Mouse (Mus musculus) forebrain, embryonic 14.5 days (tissue): ENCODE results near the gene Mta1. TPM values are rescaled to one million over a fixed set of nuclear protein-coding genes. Genes with fewer than 3 reads are reported as not detected.

Experiments used
- ATAC-seq: fragments of 200-750 bp; cut with Nextera tagmentation; 2 replicates; pipeline ENCODE4 v1.8.0; 2017; ENCODE audit warnings: mild to moderate bottlenecking, moderate library complexity
- DNase-seq: peaks from one replicate; pipeline ENCODE4 v3.0.0-alpha.2; 2015; ENCODE audit warnings: low spot score
- H3K27ac ChIP-seq: fragments of 300-500 bp; sonication (generic); 2 replicates; pipeline ENCODE4 v1.5.1; 2014; ENCODE audit warnings: low read depth, mild to moderate bottlenecking, control low read depth, low read length, moderate library complexity
- H3K27me3 ChIP-seq: fragments of 300-500 bp; sonication (generic); replicated peaks from 2 replicates; pipeline ENCODE4 v1.6.1; 2014; ENCODE audit warnings: low read length, control low read depth, mixed read lengths; ENCODE audit not compliant: control insufficient read depth, insufficient read depth
- H3K36me3 ChIP-seq: fragments of 300-500 bp; sonication (generic); 2 replicates; pipeline ENCODE4 v1.6.1; 2014; ENCODE audit warnings: low read length, control low read depth; ENCODE audit not compliant: control insufficient read depth, insufficient read depth
- H3K4me1 ChIP-seq: fragments of 300-500 bp; sonication (generic); 2 replicates; pipeline ENCODE4 v1.6.1; 2014; ENCODE audit warnings: antibody characterized with exemption, low read length, control low read depth; ENCODE audit not compliant: control insufficient read depth, insufficient read depth
- H3K4me2 ChIP-seq: fragments of 300-500 bp; sonication (generic); 2 replicates; pipeline ENCODE4 v1.6.1; 2014; ENCODE audit warnings: mild to moderate bottlenecking, control low read depth, low read length
- H3K4me3 ChIP-seq: fragments of 300-500 bp; sonication (generic); 2 replicates; pipeline ENCODE4 v1.5.1; 2014; ENCODE audit warnings: low read depth, low read length, control low read depth
- H3K9ac ChIP-seq: fragments of 300-500 bp; sonication (generic); 2 replicates; pipeline ENCODE4 v1.6.1; 2014; ENCODE audit warnings: mild to moderate bottlenecking, low read length, control low read depth, moderate library complexity
- H3K9me3 ChIP-seq: fragments of 300-500 bp; sonication (generic); replicated peaks from 2 replicates; pipeline ENCODE4 v1.6.1; 2016; ENCODE audit warnings: low read length, control low read depth, mixed read lengths; ENCODE audit not compliant: control insufficient read depth
- WGBS: fragments of 180-500 bp; shearing (Covaris S2); extraction: QIAGEN DNeasy Blood & Tissue Kit; methylation state at CpG from one replicate; pipeline ENCODE4 v1.1.7; 2014; 5-methylcytosine and 5-hydroxymethylcytosine counted together
- polyA plus RNA-seq: library from polyadenylated mRNA; unstranded; fragments of >200 nt; fragmentation: Nextera tagmentation; extraction: Ambion mirVana; gene quantifications from 2 replicates; pipeline ENCODE4 v1.2.1, GENCODE M21; 2014

The Mta1 gene
- polyA plus RNA-seq, 1 experiment from 2014 or later, result 18.7 TPM

GRCm38 (mm10) chr12:113068002-113068401 is 30.1 kb upstream of the Mta1 start:
- H3K4me1 ChIP-seq, result no peaks in the 10 kb centered on the region
- no peak for ATAC-seq
- 80% methylated on average over 7 of the region's 7 CpGs for WGBS

GRCm38 (mm10) chr12:113069389-113069788 is 28.7 kb upstream of the Mta1 start:
- no peak for ATAC-seq
- Histone ChIP-seq H3K4me1 (peaks cover 5% of the 10 kb centered on the region; the same call in 1 of the 2 replicates), H3K27ac (no peak overlapping the region), H3K27me3 (no peaks in the 10 kb centered on the region), H3K4me3 (no peak overlapping the region), H3K9me3 (no peaks in the 10 kb centered on the region), H3K9ac (no peak overlapping the region), H3K36me3 (peaks cover 57% of the 10 kb centered on the region), H3K4me2 (no peak overlapping the region)
- DNase-seq, result no peak
- 96% methylated on average over 6 of the region's 6 CpGs for WGBS

More at GRCm38 (mm10) chr12:113068002-113068401, 30.1 kb upstream of the Mta1 start:
- Histone ChIP-seq H3K4me3 (no peak overlapping the region), H3K9ac (no peak overlapping the region), H3K9me3 (no peaks in the 10 kb centered on the region), H3K27ac (no peak overlapping the region), H3K36me3 (peaks cover 67% of the 10 kb centered on the region), H3K4me2 (no peak overlapping the region), H3K27me3 (no peaks in the 10 kb centered on the region)
- DNase-seq, result no peak

DNA sequence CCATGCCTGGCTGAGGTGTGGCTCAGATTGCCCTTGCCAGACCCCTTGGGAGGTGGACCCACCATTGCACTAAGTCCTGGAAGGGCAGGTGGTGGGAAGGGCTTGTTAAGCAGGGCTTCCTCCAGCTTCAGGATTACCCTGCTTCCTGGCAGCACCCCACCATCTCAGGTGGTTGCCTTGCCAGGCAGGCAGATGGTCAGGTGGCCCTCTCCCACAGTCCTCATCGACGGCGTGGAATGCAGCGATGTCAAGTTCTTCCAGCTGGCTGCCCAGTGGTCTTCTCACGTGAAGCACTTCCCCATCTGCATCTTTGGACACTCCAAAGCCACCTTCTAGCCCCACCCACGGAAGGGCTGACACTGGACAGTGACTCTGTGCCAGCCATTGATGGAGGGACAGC is 26.8 kb upstream of the Mta1 start:
- Histone ChIP-seq H3K36me3 (peaks cover 51% of the 10 kb centered on the region), H3K4me1 (peaks cover 14% of the 10 kb centered on the region; the same call in 1 of the 2 replicates), H3K9me3 (no peaks in the 10 kb centered on the region), H3K4me2 (no peak overlapping the region), H3K4me3 (no peak overlapping the region), H3K27me3 (no peaks in the 10 kb centered on the region), H3K27ac (no peak overlapping the region), H3K9ac (no peak overlapping the region)
- DNase-seq (no peak), ATAC-seq (no peak)
- WGBS, result 93% methylated on average over 6 of the region's 6 CpGs

GRCm38 (mm10) chr12:113071827-113072226 is 26.3 kb upstream of the Mta1 start:
- Histone ChIP-seq H3K27ac (no peak overlapping the region), H3K9ac (no peak overlapping the region), H3K4me3 (no peak overlapping the region), H3K4me2 (no peak overlapping the region), H3K4me1 (peaks cover 14% of the 10 kb centered on the region; the same call in 1 of the 2 replicates), H3K27me3 (no peaks in the 10 kb centered on the region), H3K36me3 (peaks cover 47% of the 10 kb centered on the region), H3K9me3 (no peaks in the 10 kb centered on the region)
- ATAC-seq (no peak), DNase-seq (no peak)
- WGBS, result 87% methylated on average over 6 of the region's 6 CpGs

DNA sequence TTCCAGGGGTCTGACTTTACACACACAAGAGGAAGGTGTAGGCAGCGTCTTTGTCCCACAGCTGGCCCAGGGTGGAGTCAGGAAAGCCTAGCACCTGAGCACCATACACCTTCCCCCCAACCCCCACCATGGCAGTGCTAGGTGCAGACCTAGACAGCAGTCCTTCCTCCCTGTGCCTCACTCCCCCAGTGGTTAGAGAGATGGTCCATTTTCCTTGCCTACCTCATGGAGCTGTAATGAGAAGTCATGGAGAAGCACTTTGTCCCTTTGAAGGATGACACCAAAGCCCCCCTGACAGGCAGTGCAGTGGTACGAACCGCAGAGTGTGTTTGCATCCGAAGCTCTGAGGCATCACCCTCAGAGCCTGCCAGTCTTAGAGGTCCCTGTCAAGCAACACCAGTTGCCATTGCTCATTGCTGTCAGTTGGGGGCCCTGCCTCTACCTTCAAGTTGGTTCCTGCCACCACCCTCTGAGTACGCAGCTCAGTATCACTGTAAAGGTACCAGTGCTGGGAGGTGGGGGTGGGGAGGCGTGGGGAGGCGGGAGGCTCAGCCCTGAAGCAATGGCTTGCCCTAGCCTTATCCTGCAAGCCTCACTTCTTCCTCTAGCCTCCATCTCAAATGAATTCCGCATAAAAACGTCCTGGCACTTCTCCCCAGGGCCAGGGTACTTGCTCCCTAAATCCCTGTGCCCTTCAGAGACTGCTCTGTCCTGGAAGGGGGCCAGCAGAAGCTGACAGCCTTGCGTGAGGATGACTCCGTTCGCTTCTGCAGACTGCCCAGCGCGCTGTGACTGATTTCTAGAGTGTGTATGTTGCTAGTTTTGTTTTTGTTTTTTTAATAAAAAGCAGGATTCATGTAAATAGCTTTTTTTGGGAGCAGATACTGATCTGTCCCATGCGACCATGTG is 24.4 kb upstream of the Mta1 start:
- Histone ChIP-seq H3K9me3 (no peaks in the 10 kb centered on the region), H3K27me3 (no peaks in the 10 kb centered on the region), H3K9ac (peak overlapping the region; percentile 77), H3K4me3 (peak overlapping the region; percentile 42), H3K4me2 (peak overlapping the region; percentile 96), H3K27ac (peak overlapping the region; percentile 93), H3K4me1 (peaks cover 14% of the 10 kb centered on the region; the same call in 1 of the 2 replicates), H3K36me3 (peaks cover 33% of the 10 kb centered on the region)
- 12% methylated on average over 15 of the region's 15 CpGs for WGBS
- ATAC-seq, result peak; percentile 40
- DNase-seq, result peak; percentile 23

- Histone ChIP-seq H3K36me3 (peaks cover 26% of the 10 kb centered on the region), H3K27ac (peak within 1 kb of the TSS; percentile 93), H3K4me2 (peak within 1 kb of the TSS; percentile 96), H3K4me1 (peaks cover 14% of the 10 kb centered on the region; the same call in 1 of the 2 replicates), H3K27me3 (no peaks in the 10 kb centered on the region), H3K9ac (peak within 1 kb of the TSS; percentile 77), H3K9me3 (no peaks in the 10 kb centered on the region), H3K4me3 (peak within 1 kb of the TSS; percentile 42)
- 2% methylated on average over 32 of the region's 32 CpGs for WGBS
- DNase-seq, result peak; percentile 91
- ATAC-seq, result peak; percentile 95
These were observed 23.6 kb upstream of the Mta1 start, which contains the start of gene Tex22 for GRCm38 (mm10) chr12:113074329-113075062. Gene Tex22, plus strand, starts transcription at chr12:113074502.

DNA sequence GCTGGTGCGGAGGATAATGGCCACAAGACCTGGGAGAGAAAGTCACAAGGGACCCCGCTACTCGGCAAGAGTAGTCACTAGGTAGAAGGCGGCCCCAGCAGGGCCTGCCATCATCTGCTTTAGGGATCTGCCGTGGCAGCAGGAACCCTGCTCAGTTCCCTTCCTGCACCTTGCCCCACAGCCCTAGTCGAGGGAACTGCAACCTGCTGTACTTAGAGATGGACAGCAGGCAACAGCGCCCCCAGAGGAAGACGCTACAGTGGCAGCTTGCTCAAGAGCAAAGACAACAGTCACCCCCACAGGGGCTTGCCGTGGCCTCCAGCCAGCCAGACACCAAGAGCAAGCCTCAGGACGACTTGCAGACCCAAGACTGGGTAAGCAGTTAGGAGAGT is 23.0 kb upstream of the Mta1 start:
- peak overlapping the region; percentile 77 for H3K9ac ChIP-seq
- no peaks in the 10 kb centered on the region for H3K27me3 ChIP-seq
- peak; percentile 94 for DNase-seq
- ATAC-seq, result peak; percentile 79
- H3K4me1 ChIP-seq, result peaks cover 14% of the 10 kb centered on the region; the same call in 1 of the 2 replicates
- peak overlapping the region; percentile 93 for H3K27ac ChIP-seq
- peaks cover 20% of the 10 kb centered on the region for H3K36me3 ChIP-seq
- 4% methylated on average over 10 of the region's 10 CpGs for WGBS
- H3K4me2 ChIP-seq, result peak overlapping the region; percentile 96
- no peaks in the 10 kb centered on the region for H3K9me3 ChIP-seq
- H3K4me3 ChIP-seq, result peak overlapping the region; percentile 42

- no peak overlapping the region for H3K4me3 ChIP-seq
- peaks cover 14% of the 10 kb centered on the region; the same call in 1 of the 2 replicates for H3K4me1 ChIP-seq
- peak overlapping the region; percentile 96 for H3K4me2 ChIP-seq
- H3K36me3 ChIP-seq, result peaks cover 16% of the 10 kb centered on the region
- ATAC-seq (no peak), DNase-seq (no peak)
- WGBS, result 58% methylated on average over 6 of the region's 6 CpGs
- no peaks in the 10 kb centered on the region for H3K9me3 ChIP-seq
- H3K27ac ChIP-seq, result no peak overlapping the region
- H3K27me3 ChIP-seq, result no peaks in the 10 kb centered on the region
- H3K9ac ChIP-seq, result peak overlapping the region; percentile 77
These were observed 22.6 kb upstream of the Mta1 start for GRCm38 (mm10) chr12:113075486-113075885.
